Mouse (Mus musculus) mouse embryonic stem cell (cell line): ENCODE measurements around the gene Rhob.

Experiments
- in situ Hi-C, 2 experiments: fragments of 300-500 bp; cut with MboI; formaldehyde crosslinking; loops; 1 replicate in 1 of 2; 3 replicates in 1 of 2; pipeline ENCODE4 v1.14.3; 2019 to 2020; ENCODE audit warnings: low sequenced_read_pairs in 2 of 2, low pct_unique_long_range_greater_than_20kb in 1 of 2, mixed read lengths in 1 of 2; ENCODE audit not compliant: unreplicated experiment in 1 of 2

The Rhob gene

GRCm38 (mm10) chr12:8489098-8489497, 10.7 kb downstream of the Rhob start:
- in situ Hi-C loops, result no loop called here

GRCm38 (mm10) chr12:8488652-8488980, 11.2 kb downstream of the Rhob start:
- in situ Hi-C loops, result no loop called here

- in situ Hi-C loops, result no loop called here
These were observed 11.7 kb downstream of the Rhob start for GRCm38 (mm10) chr12:8487959-8488651.

- in situ Hi-C loops, result no loop called here
These were observed 12.5 kb downstream of the Rhob start for GRCm38 (mm10) chr12:8487281-8487680.

GRCm38 (mm10) chr12:8485247-8485646, 14.6 kb downstream of the Rhob start:
- in situ Hi-C loops, result no loop called here

- in situ Hi-C loops, result no loop called here
These were observed 17.6 kb downstream of the Rhob start for GRCm38 (mm10) chr12:8482169-8482568.

- in situ Hi-C loops, result no loop called here
These were observed 24.9 kb downstream of the Rhob start for GRCm38 (mm10) chr12:8474836-8475387.

- in situ Hi-C loops, result no loop called here
These were observed 27.0 kb downstream of the Rhob start for GRCm38 (mm10) chr12:8472591-8473358.

GRCm38 (mm10) chr12:8472051-8472450, 27.8 kb downstream of the Rhob start:
- in situ Hi-C loops, result no loop called here

- in situ Hi-C loops, result no loop called here
These were observed 28.8 kb downstream of the Rhob start for GRCm38 (mm10) chr12:8470962-8471361.

- in situ Hi-C loops, result no loop called here
These were observed 29.9 kb downstream of the Rhob start for GRCm38 (mm10) chr12:8469742-8470494.

GRCm38 (mm10) chr12:8468221-8468865, 31.5 kb downstream of the Rhob start:
- in situ Hi-C loops, result no loop called here

GRCm38 (mm10) chr12:8467029-8467924, 32.5 kb downstream of the Rhob start:
- in situ Hi-C loops, result no loop called here

GRCm38 (mm10) chr12:8465680-8466079, 34.1 kb downstream of the Rhob start:
- in situ Hi-C loops, result no loop called here

GRCm38 (mm10) chr12:8464961-8465360, 34.8 kb downstream of the Rhob start:
- in situ Hi-C loops, result no loop called here

- in situ Hi-C loops, result no loop called here
These were observed 36.1 kb downstream of the Rhob start for GRCm38 (mm10) chr12:8463599-8464160.

- in situ Hi-C loops, result no loop called here
These were observed 37.3 kb downstream of the Rhob start for GRCm38 (mm10) chr12:8462533-8462932.
